Mouse (Mus musculus): ENCODE measurements around the gene Wdr53.
"Not testable (repeated sequence)": the region's sequence is repeated elsewhere in the genome, so short reads cannot be mapped to it uniquely, and the experiment has no call there.

Wdr53 gene

GRCm38 (mm10) chr16:32246952-32247370 is at the start of gene Wdr53, which contains the start of gene Fbxo45:
Wdr53 (plus strand) TSS chr16:32247227.
Fbxo45 (minus strand) TSS chr16:32247158.
- peak; percentile 98 to 99 for DNase-seq

- peak; percentile 36 to 39 for DNase-seq
These were observed 46.6 kb upstream of the Wdr53 start for GRCm38 (mm10) chr16:32200256-32201003.

GRCm38 (mm10) chr16:32201004-32201325 is 46.1 kb upstream of the Wdr53 start:
- DNase-seq = no peak

GRCm38 (mm10) chr16:32202681-32203080 is 44.3 kb upstream of the Wdr53 start:
- DNase-seq = peak; percentile 45 to 63

GRCm38 (mm10) chr16:32204902-32205301 is 42.1 kb upstream of the Wdr53 start:
- no peak for DNase-seq

GRCm38 (mm10) chr16:32214156-32214555 is 32.9 kb upstream of the Wdr53 start:
- DNase-seq = no peak

GRCm38 (mm10) chr16:32214804-32215576 is 32.0 kb upstream of the Wdr53 start:
- DNase-seq = no peak

GRCm38 (mm10) chr16:32221803-32222202 is 25.2 kb upstream of the Wdr53 start:
- no peak for DNase-seq

- DNase-seq = no peak
These were observed 24.6 kb upstream of the Wdr53 start for GRCm38 (mm10) chr16:32222399-32222798.

GRCm38 (mm10) chr16:32232050-32232449 is 15.0 kb upstream of the Wdr53 start:
- DNase-seq = not testable (repeated sequence)

GRCm38 (mm10) chr16:32237930-32238680 is 8.9 kb upstream of the Wdr53 start:
- DNase-seq = no peak

- DNase-seq = no peak
These were observed 7.4 kb upstream of the Wdr53 start for GRCm38 (mm10) chr16:32239428-32240312.

- DNase-seq = no peak
These were observed 3.1 kb upstream of the Wdr53 start for GRCm38 (mm10) chr16:32243901-32244300.

GRCm38 (mm10) chr16:32246351-32246791 is 656 bp upstream of the Wdr53 start:
- peak in 1 of 2 experiments; percentile 80 for DNase-seq

GRCm38 (mm10) chr16:32264225-32264624 is 17.2 kb downstream of the Wdr53 start:
- DNase-seq = peak in 1 of 2 experiments; percentile 25

GRCm38 (mm10) chr16:32271291-32271690 is 24.3 kb downstream of the Wdr53 start, which contains the start of gene Smco1:
Smco1 (plus strand) TSS chr16:32271468.
- DNase-seq = no peak

- peak in 1 of 2 experiments; percentile 35 for DNase-seq
These were observed 26.3 kb downstream of the Wdr53 start for GRCm38 (mm10) chr16:32273338-32273737.

- DNase-seq = no peak
These were observed 28.0 kb downstream of the Wdr53 start for GRCm38 (mm10) chr16:32275041-32275440.

- DNase-seq = no peak
These were observed 28.8 kb downstream of the Wdr53 start for GRCm38 (mm10) chr16:32275830-32276229.

- DNase-seq = peak; percentile 94 to 95
These were observed 30.6 kb downstream of the Wdr53 start, which contains the start of gene Rnf168 for GRCm38 (mm10) chr16:32277308-32278256. Rnf168 (plus strand) TSS chr16:32277459.

- no peak for DNase-seq
These were observed 31.4 kb downstream of the Wdr53 start for GRCm38 (mm10) chr16:32278396-32278795.
